Mouse (Mus musculus): ENCODE results near the gene Tmigd1.

DNA sequence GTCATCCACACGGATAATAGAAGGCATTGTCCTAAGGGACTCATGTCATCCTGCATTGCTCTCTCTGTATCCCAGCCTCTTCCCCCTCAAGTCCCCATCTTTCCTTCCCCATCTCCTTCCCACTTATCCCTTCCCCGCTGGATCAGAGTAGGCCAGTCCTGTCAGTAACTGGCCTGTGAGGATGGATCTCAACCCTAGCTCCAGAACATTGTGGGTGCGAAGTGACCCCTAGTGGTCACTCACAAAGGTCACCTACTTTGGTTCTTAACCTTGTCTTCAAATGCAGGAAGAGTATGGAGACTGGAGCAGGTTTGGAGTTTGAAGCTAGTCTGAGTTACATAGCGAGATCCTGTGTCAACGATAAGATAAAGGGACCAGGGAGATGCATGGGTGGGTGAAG lies 7.7 kb upstream of the Tmigd1 start:
- TF ChIP-seq CTCF (IDR thresholded peaks at IDR 0.05) (peak; percentile 94), EP300 (IDR thresholded peaks at IDR 0.05) (no peak)

Data from lung, postnatal 0 days (tissue).